19 mouse cellular contexts compared by ENCODE assay signal in genomic region chr2:160724536-160724935, GRCm38 (mm10).
"Had no signal": no experiment of that assay in that cellular context is flagged by ENCODE, and none has a peak within 500 bp of the region (broad histone marks: within the 10 kb centered on the region; RNA-seq: fewer than 3 reads in every experiment).

No protein-coding gene starts in this region.

- H3K27ac ChIP-seq: liver, embryonic 15.5 days; lung, embryonic 15.5 days; macrophage; midbrain, embryonic 12.5 days; neural tube, embryonic 12.5 days; stomach, embryonic 15.5 days; stomach, postnatal 0 days had no signal

- ATAC-seq: liver, postnatal 0 days; lung, postnatal 0 days; midbrain, embryonic 16.5 days had no signal

- H3K4me1 ChIP-seq: liver, embryonic 15.5 days; midbrain, embryonic 12.5 days; neural tube, embryonic 12.5 days; stomach, embryonic 15.5 days had no signal

- H3K4me3 ChIP-seq: liver, embryonic 15.5 days; lung, embryonic 15.5 days; megakaryocyte, embryonic 14.5 days; midbrain, embryonic 12.5 days; neural tube, embryonic 12.5 days; stomach, embryonic 15.5 days had no signal

- H3K9ac ChIP-seq: liver, embryonic 15.5 days; liver, postnatal 0 days; lung, embryonic 15.5 days; midbrain, embryonic 12.5 days; neural tube, embryonic 12.5 days; stomach, embryonic 15.5 days had no signal

- H3K4me2 ChIP-seq: liver, embryonic 15.5 days; lung, embryonic 15.5 days; midbrain, embryonic 12.5 days; neural tube, embryonic 12.5 days; stomach, embryonic 15.5 days had no signal

- DNase-seq: liver, postnatal 0 days; lung, adult 2 months; lung, postnatal 14 days; lung, postnatal 36 days; midbrain, embryonic 14.5 days; right cerebral cortex, postnatal 14 days; thymus, adult 2 months; thymus, postnatal 25 days; thymus, postnatal 4 days had no signal

- H3K9me3 ChIP-seq: liver, embryonic 15.5 days; lung, embryonic 15.5 days; megakaryocyte, embryonic 14.5 days; midbrain, embryonic 12.5 days; neural tube, embryonic 12.5 days; stomach, embryonic 15.5 days had no signal

- H3K27me3 ChIP-seq: lung, embryonic 15.5 days; megakaryocyte, embryonic 14.5 days; midbrain, embryonic 12.5 days; neural tube, embryonic 12.5 days; stomach, embryonic 15.5 days had no signal
